Mouse (Mus musculus): ENCODE results near the gene Ccdc54.

DNA sequence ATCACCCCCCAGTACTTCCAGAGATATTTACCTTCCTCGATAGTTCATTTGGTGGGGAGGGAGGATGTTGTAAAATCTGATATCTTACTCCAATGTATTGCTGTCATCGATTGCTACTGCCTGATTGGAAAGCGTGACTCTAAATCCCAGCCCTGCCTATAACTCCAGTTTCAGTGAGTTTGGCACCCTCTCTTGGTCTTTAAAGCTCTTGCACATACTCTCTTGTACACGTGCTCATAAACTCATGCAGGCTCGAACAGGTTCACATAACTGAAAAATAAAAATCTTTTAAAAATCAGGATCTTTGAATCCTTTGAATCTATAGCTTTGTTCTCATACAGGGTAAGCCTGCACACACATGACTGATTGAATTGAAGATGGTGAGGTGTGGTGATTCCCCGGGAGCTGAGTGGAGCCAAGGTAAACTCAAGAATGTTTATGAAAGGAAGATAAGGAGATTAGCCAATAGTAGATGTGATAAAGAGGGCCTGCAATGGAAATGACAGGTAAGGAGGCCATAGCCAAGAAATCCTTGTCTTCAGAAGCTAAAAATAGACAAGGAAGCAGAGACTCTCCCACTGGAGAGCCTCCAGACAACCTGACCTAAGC, 31.7 kb downstream of the Ccdc54 start:
- TF ChIP-seq ZNF384 (IDR thresholded peaks at IDR 0.05; ENCODE audit: low read depth, low read length) (no peak), ZC3H11A (IDR thresholded peaks at IDR 0.05; ENCODE audit: borderline replicate concordance, low read depth, low read length) (no peak), MAFK (IDR thresholded peaks at IDR 0.05; ENCODE audit: insufficient read depth, low read depth, low read length) (no peak)
